Mouse (Mus musculus) embryonic facial prominence, embryonic 14.5 days (tissue): ENCODE data around the gene Zfp949. TPM values are rescaled to one million over a fixed set of nuclear protein-coding genes. Genes with fewer than 3 reads are reported as not detected.

ENCODE experiments used
- polyA plus RNA-seq: library from polyadenylated mRNA; unstranded; fragments of >200 nt; fragmentation: Nextera tagmentation; extraction: Ambion mirVana; gene quantifications from 2 replicates; pipeline ENCODE4 v1.2.1, GENCODE M21; 2014

The Zfp949 gene
- polyA plus RNA-seq, 1 experiment from 2014 or later = 9.0 TPM

Other genes with a start within 250 kb of the Zfp949 start
- 21.4 and 21.6 TPM in 2 replicates for gene Nt5e, start 220.8 kb upstream of the Zfp949 start, polyA plus RNA-seq
- 24.6 and 25.1 TPM in 2 replicates for gene Snx14, start 109.1 kb upstream of the Zfp949 start, polyA plus RNA-seq
- gene Gm20537, start 91.4 kb upstream of the Zfp949 start, polyA plus RNA-seq = 0.58 and 1.2 TPM in 2 replicates
- 118 and 123 TPM in 2 replicates for gene Syncrip, start 65.4 kb upstream of the Zfp949 start, polyA plus RNA-seq
- gene Trim43a, start 32.9 kb downstream of the Zfp949 start, polyA plus RNA-seq = not detected in 2 replicates
- 25.1 and 30.2 TPM in 2 replicates for gene Mthfsl, start 172.3 kb downstream of the Zfp949 start, polyA plus RNA-seq
- gene Bcl2a1d, start 183.9 kb downstream of the Zfp949 start, polyA plus RNA-seq = 0.49 TPM in 1 of 2 replicates, not detected in the other